ENCODE assay signal across 12 mouse cellular contexts in genomic region chr5:112041285-112041684, GRCm38 (mm10).
DNase-seq lines count a peak whose midpoint lies in the region; ATAC-seq and TF ChIP-seq lines count a peak whose summit lies in the region.
"Had no signal": no experiment of that assay in that cellular context is flagged by ENCODE, and none has a peak within 500 bp of the region (broad histone marks: within the 10 kb centered on the region; RNA-seq: fewer than 3 reads in every experiment).

No protein-coding gene starts in this region.

- H3K27ac ChIP-seq in left cerebral cortex, adult 2 months = peak overlapping the region; percentile 70; the same call in 1 of the 2 replicates
- peak overlapping the region; percentile 64 for H3K27ac ChIP-seq in hindbrain, embryonic 12.5 days
- H3K27ac ChIP-seq in midbrain, embryonic 13.5 days = peak overlapping the region; percentile 73
- no peak overlapping the region for H3K27ac ChIP-seq in kidney, embryonic 15.5 days
- H3K27ac ChIP-seq: liver, embryonic 15.5 days had no signal

- peak; percentile 31 to 44 for DNase-seq in left cerebral cortex, adult 2 months (ENCODE audit: extremely low spot score in 1 of 2, low spot score in 2 of 2)
- DNase-seq in left cerebral cortex, adult 11 months (ENCODE audit: low spot score) = no peak
- peak; percentile 47 for DNase-seq in right cerebral cortex, postnatal 4 days
- DNase-seq in kidney, postnatal 14 days = no peak
- no peak for DNase-seq in spleen, adult 12 weeks (ENCODE audit: low spot score)
- DNase-seq: adrenal gland, postnatal 14 days; kidney, adult 2 months; thymus, postnatal 36 days had no signal

- intact Hi-C loops in left cerebral cortex, adult 2 months (cut with DNase I) = no loop called here

- H3K4me1 ChIP-seq in hindbrain, embryonic 12.5 days = peaks cover 27% of the 10 kb centered on the region
- H3K4me1 ChIP-seq in midbrain, embryonic 13.5 days (replicated peaks) = peaks cover 47% of the 10 kb centered on the region
- H3K4me1 ChIP-seq in kidney, embryonic 15.5 days = peaks cover 14% of the 10 kb centered on the region
- H3K4me1 ChIP-seq: liver, embryonic 15.5 days had no signal

- H3K9me3 ChIP-seq in hindbrain, embryonic 12.5 days (replicated peaks) = no peaks in the 10 kb centered on the region
- H3K9me3 ChIP-seq in midbrain, embryonic 13.5 days = no peaks in the 10 kb centered on the region
- H3K9me3 ChIP-seq in kidney, embryonic 15.5 days (replicated peaks) = no peaks in the 10 kb centered on the region
- H3K9me3 ChIP-seq: liver, embryonic 15.5 days had no signal

- H3K27me3 ChIP-seq in hindbrain, embryonic 12.5 days = no peaks in the 10 kb centered on the region
- H3K27me3 ChIP-seq in midbrain, embryonic 13.5 days = peaks cover 4% of the 10 kb centered on the region; the same call in 1 of the 2 replicates
- H3K27me3 ChIP-seq in kidney, embryonic 15.5 days = peaks cover 69% of the 10 kb centered on the region
- H3K27me3 ChIP-seq: liver, embryonic 15.5 days had no signal

- 29% methylated on average over 4 of the region's 4 CpGs for WGBS in hindbrain, embryonic 12.5 days
- 23% methylated on average over 4 of the region's 4 CpGs for WGBS in midbrain, embryonic 13.5 days
- 44% methylated on average over 4 of the region's 4 CpGs for WGBS in kidney, embryonic 15.5 days

- TF ChIP-seq CTCF in left cerebral cortex, adult 2 months (IDR thresholded peaks at IDR 0.05) = no peak

- H3K36me3 ChIP-seq in hindbrain, embryonic 12.5 days = no peaks in the 10 kb centered on the region
- H3K36me3 ChIP-seq in midbrain, embryonic 13.5 days = no peaks in the 10 kb centered on the region
- H3K36me3 ChIP-seq in kidney, embryonic 15.5 days = no peaks in the 10 kb centered on the region
- H3K36me3 ChIP-seq: liver, embryonic 15.5 days had no signal

- no peak overlapping the region for H3K4me2 ChIP-seq in hindbrain, embryonic 12.5 days (replicated peaks)
- no peak overlapping the region for H3K4me2 ChIP-seq in midbrain, embryonic 13.5 days (replicated peaks)
- H3K4me2 ChIP-seq in kidney, embryonic 15.5 days = no peak overlapping the region
- H3K4me2 ChIP-seq: liver, embryonic 15.5 days had no signal

- no peak overlapping the region for H3K4me3 ChIP-seq in left cerebral cortex, adult 2 months
- H3K4me3 ChIP-seq in hindbrain, embryonic 12.5 days = no peak overlapping the region
- no peak overlapping the region for H3K4me3 ChIP-seq in midbrain, embryonic 13.5 days (replicated peaks)
- H3K4me3 ChIP-seq in kidney, embryonic 15.5 days (replicated peaks) = no peak overlapping the region
- H3K4me3 ChIP-seq: liver, embryonic 15.5 days had no signal

- peak; percentile 89 for ATAC-seq in hindbrain, embryonic 12.5 days (ENCODE audit: low FRiP score)
- peak; percentile 85 for ATAC-seq in midbrain, embryonic 13.5 days
- ATAC-seq in kidney, embryonic 15.5 days (replicated peaks; ENCODE audit: low FRiP score) = no peak

- no peak overlapping the region; the same call in 1 of the 2 replicates for H3K9ac ChIP-seq in hindbrain, embryonic 12.5 days
- H3K9ac ChIP-seq in midbrain, embryonic 13.5 days (replicated peaks) = no peak overlapping the region
- no peak overlapping the region for H3K9ac ChIP-seq in kidney, embryonic 15.5 days
- H3K9ac ChIP-seq: liver, embryonic 15.5 days had no signal

Comparison
In these comparisons a context has a peak if more than half of its experiments do, and no peak if none do; other contexts are left out.
1. DNase-seq: peak in left cerebral cortex, adult 2 months (2 of 2) and right cerebral cortex, postnatal 4 days (single experiment); none in left cerebral cortex, adult 11 months (single experiment), kidney, postnatal 14 days (single experiment) and spleen, adult 12 weeks (single experiment).